Mouse (Mus musculus) right cerebral cortex, postnatal 36 days (tissue): ENCODE measurements around the gene 2510009E07Rik.

Experiments
- DNase-seq, 2 experiments: peaks; one replicate each; pipeline ENCODE4 v3.0.0; 2022; ENCODE audit warnings: low spot score in 2 of 2, mixed read lengths in 1 of 2

Gene 2510009E07Rik

GRCm38 (mm10) chr16:21694463-21695241, at the start of gene 2510009E07Rik:
2510009E07Rik (minus strand) TSS chr16:21694665.
- peak; percentile 82 to 85 for DNase-seq

DNA sequence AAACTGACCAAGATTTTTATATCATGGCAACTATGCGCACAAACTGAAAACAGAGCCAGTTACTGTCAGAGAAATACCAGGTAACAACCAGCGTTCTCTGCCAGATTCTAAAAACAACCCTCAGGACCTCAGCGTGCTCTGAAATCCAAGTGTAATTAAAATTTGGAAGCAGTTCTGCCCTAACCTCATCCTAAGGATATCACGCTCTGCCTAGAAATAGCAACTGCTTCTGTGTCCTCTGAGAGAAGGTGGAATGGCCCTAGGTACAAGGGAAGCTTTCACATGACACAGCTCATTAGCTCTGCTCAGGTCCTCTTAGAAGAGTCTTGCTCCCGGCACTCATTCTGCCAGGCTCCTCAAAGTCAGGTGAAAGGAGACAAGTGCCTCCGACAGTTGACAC, 48.9 kb upstream of the 2510009E07Rik start:
- no peak for DNase-seq

- no peak for DNase-seq
Measured at GRCm38 (mm10) chr16:21742898-21743297, 48.4 kb upstream of the 2510009E07Rik start.

DNA sequence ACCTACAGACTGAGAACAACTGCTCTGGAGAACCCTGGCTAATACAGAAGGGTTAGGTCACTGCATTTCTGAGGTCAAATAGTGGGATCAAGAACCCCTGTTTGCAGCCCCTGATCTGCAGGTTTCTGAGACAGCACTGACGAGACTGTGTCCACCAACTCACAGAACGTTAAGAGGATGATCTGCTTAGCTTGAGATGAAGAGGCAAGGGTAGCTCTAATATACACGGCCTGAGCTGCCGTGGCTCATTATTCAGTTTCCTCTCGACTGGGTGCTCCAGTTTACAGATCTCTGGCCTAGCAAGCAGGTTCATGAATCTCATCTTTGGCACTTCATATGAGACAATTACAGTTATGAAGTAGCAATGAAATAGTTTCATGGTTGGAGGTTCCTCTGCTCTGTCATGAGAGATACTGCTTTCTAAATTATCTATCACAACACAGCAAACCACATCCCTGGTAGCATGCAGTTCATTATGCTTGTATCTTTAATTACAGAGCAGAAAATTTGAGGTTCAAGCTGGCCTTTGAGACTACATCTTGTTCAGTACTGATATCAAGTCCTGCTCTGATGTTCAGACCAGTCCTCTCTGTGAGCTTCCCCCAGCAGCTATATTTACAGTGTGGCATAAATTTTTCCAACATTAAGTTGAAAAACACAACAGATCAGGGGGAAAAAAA, 47.9 kb upstream of the 2510009E07Rik start:
- no peak for DNase-seq

DNA sequence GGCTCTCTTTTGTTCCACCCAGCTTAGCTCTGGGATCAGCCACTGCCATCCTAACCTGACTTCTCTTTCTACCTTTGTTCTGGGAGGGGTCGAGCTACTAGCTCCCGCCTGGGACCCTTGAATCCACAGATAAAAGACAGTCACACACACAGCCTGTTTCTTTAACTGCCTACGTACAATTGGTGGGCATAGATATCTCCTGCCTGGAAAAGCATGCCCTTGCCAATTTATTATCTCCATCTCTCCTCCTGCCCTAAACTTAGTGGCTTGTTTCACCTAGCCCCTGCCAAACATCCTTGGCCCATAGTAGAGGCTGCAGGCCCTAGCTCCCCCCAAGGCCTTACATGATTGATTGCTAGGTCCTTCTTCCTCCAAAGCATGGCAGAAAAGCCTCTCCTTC, 47.1 kb upstream of the 2510009E07Rik start:
- DNase-seq = no peak

- DNase-seq = no peak
Measured at GRCm38 (mm10) chr16:21735638-21736037, 41.2 kb upstream of the 2510009E07Rik start.

DNA sequence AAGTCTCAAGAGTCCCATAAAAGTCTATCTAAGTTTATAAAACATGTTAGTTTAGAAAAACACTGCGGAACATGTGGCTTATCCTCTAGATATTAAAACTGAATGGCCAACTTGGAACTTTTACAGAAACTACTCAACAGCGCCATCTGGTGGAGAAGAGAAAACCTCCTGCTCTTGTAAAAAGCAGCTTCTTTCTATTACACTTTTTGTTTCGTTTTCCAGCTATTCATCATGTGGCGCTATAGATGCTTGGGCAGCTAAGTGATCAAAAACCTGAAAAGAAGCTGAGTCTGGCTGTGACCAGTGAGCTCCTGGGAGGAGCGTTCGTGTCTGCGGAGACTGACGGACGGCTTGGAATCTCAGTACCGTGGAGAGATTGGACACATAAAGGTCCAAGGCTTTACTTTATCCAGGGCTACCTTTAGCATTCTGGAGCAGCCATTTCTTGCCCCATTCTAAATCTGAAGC, 33.5 kb upstream of the 2510009E07Rik start:
- peak; percentile 34 to 47 for DNase-seq

- no peak for DNase-seq
Measured at GRCm38 (mm10) chr16:21727421-21727820, 33.0 kb upstream of the 2510009E07Rik start.

DNA sequence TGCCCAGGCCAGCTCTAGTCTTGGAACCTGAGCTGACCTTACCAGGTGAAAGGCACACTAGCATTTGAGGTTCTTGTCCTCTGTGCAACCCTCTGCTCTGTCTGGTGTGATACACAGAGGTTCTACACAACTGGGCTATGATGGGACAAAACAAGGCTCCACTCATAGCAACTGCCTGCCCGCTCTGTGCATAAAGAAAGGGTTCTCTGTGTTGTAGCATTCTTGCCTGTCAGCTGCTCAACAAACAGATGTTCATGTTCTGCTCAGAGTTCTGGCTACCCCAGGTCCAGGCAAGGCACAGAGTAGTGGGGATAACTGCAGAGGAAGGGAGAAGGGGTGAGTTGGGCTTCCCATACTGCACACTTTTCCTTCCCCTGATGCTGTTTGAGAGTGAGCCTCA, 29.8 kb upstream of the 2510009E07Rik start:
- no peak for DNase-seq

GRCm38 (mm10) chr16:21719770-21720169, 25.3 kb upstream of the 2510009E07Rik start:
- no peak for DNase-seq

DNA sequence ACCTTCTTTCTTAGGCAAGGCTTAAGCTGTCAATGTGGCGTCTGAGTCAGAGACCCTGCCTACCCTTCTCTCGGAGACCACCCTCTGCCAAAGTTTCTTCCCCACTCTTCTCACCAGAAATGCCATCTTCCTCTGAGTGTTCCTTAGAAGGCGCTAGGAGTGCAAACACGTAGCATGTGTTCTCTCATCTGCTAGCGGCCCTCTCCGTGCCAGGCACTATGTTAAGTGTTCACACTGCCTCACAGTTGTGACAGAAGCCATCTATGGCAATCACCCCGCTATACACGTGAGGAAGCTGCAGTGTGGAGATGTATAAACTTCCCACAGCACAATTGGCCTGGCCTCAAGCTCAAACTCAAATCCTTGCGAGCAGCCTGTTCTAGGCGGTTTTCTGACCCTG, 20.1 kb upstream of the 2510009E07Rik start:
- peak in 1 of 2 experiments; percentile 27 for DNase-seq

DNA sequence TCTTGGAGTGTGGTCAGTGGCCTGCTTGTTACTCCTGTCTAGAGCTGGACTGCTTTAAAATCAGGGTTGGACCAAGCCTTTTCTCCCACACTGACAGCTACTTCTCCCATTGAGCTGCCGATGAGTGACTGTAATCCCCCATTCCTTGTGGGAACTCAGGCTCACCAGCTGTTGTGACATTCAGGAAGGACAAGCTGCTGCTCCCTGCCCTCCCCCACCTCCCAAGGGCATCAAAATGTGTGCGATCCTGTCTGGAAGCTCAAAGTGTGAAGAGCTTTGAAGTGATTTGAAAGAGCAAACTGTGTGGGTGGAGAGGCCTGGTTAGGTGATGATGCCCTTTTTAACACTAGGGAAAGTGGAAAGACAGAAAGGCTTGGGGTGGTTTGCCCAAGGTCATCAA, 15.9 kb upstream of the 2510009E07Rik start:
- no peak for DNase-seq

- no peak for DNase-seq
Measured at GRCm38 (mm10) chr16:21704691-21705090, 10.2 kb upstream of the 2510009E07Rik start.

- no peak for DNase-seq
Measured at GRCm38 (mm10) chr16:21702314-21702690, 7.8 kb upstream of the 2510009E07Rik start.

DNA sequence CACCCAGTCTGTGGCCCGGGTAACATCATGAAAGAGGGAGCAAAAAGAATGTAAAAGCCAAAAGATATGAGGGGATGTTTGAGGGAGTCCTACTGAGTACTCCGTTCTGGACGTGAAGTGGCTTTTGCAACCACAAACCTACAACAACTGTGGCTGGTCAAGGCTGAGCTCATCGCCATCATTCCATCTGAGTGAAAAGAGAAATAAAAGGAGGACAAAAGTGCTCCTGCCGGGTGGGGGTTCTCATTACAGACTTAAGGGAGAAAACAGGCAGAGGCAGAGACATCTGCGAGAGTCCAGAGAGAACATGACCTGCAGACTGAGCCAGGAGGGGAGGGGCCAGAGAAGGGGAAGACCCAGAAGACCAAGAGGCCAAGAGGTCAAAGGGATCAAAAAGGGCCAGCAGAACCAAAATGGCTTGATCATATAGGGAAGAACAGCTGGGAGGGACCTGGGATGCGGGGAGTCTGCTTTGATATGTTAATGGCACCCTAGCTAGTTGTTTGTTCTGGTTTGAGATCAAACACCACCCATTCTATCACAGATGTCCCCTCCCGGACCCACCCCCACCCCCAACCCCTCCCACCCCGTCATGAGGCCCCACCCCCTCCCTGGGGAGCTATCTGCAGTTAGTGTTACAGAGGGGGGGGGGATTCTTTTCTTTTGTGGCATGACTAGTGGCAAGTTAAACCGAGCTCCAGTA, 7.3 kb upstream of the 2510009E07Rik start:
- no peak for DNase-seq

- DNase-seq = no peak
Measured at GRCm38 (mm10) chr16:21698136-21698535, 3.7 kb upstream of the 2510009E07Rik start.

DNA sequence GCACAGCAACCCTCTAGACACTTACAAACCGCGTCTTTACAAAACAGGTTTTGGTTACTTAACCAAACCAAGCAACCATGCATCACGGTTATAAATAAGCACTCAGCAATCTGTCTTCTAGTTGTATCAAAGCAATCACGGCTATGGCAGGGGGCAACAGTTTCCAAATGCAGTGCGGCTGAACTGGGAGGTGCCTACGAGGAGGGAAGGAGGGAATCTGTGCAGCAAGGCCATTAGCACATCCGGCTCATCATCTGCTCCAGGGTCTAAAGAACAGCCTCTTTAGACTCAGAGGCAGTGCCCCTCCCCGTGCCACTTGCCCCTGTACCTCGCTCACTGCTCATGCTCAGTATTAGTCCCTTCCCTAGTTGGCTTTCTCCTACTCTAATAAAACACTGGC, 2.5 kb upstream of the 2510009E07Rik start:
- DNase-seq = no peak

DNA sequence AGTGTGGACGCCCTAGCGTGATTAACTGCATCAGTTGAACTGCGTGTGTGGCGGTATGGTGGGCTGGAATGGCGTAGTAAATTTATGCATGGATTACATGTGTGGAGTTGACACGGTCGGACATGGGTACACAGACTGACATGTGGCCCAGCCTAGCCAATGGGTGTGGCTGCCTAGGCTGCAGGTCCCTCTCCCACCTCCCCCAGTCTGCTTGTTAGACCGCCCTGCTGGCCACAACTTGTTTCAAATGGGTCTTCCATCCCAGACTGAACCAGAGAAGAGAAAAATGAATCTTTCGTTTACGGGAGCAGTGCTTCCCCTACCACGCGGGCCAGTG, 745 bp upstream of the 2510009E07Rik start:
- peak; percentile 16 to 28 for DNase-seq

DNA sequence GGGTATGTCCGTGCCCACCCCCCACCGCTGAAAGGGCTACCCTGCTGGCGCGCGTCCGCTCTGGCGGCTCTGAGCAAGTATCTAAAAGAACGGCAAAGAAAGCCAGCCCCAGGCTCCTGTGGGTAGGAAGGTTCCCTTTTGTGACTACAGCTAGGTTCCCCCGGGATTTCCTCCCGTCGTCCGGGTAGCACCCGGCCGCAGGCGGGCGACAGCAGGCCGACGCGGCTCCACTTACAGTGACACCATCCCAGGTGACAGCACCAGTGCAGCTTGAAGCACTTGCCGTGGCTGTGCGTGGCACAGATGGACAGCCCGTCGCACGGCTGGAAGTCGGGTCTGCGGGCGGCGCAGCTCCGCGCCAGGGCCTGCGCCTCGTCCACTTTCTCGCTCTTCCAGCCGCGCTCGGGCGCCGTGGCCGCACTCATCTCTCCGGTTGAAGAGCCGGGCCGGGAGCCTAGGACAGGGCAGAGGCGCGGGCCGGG, 443 bp downstream of the 2510009E07Rik start:
- DNase-seq = peak in 1 of 2 experiments; percentile 45

- no peak for DNase-seq
Measured at GRCm38 (mm10) chr16:21690216-21690755, 4.2 kb downstream of the 2510009E07Rik start.

- DNase-seq = no peak
Measured at GRCm38 (mm10) chr16:21689141-21689540, 5.3 kb downstream of the 2510009E07Rik start.

- no peak for DNase-seq
Measured at GRCm38 (mm10) chr16:21687406-21687805, 7.1 kb downstream of the 2510009E07Rik start.
